Mouse (Mus musculus): ENCODE data around the gene Wfs1. TPM values are rescaled to one million over a fixed set of nuclear protein-coding genes. Genes with fewer than 3 reads are reported as not detected.

The Wfs1 gene
- polyA plus RNA-seq, 1 experiment from 2014 or later, result 18.4 TPM

GRCm38 (mm10) chr5:36990631-36991350 lies 1.8 kb upstream of the Wfs1 start:
- no peaks in the 10 kb centered on the region for H3K27me3 ChIP-seq (ENCODE audit: control insufficient read depth, insufficient read depth, low read length)
- no peaks in the 10 kb centered on the region for H3K36me3 ChIP-seq (ENCODE audit: control insufficient read depth, insufficient read depth)
- H3K4me1 ChIP-seq (ENCODE audit: control insufficient read depth, insufficient read depth, low read length), result peaks cover 4% of the 10 kb centered on the region
- no peak overlapping the region for H3K4me3 ChIP-seq (ENCODE audit: low read length)
- ATAC-seq (replicated peaks; ENCODE audit: extremely low read depth, insufficient read depth, low FRiP score), result no peak
- H3K9me3 ChIP-seq (replicated peaks; ENCODE audit: control insufficient read depth, low read length), result no peaks in the 10 kb centered on the region
- WGBS, result 75% methylated on average over 3 of the region's 3 CpGs
- no peak overlapping the region for H3K27ac ChIP-seq (ENCODE audit: low read length)
- no peak overlapping the region for H3K4me2 ChIP-seq (ENCODE audit: low read depth, low read length)
- H3K9ac ChIP-seq (ENCODE audit: low read length), result no peak overlapping the region

DNA sequence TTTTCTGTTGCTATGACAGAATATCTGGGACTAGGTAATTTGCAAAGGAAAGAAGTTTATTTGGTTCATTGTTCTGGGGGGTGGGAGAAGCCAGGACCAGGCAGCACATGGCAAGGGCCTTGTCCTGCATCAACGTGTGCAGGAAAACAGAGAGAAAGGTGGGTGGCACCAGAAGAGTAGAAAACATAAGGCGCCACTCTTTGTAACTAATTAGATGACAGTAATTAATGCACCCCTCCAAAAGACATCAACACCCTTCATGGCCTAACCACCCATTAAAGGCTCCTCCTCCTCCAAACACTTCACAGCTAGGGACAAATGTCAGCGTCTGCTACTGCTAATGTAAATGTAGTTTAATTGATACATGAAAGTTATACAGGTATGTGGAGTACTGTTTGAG lies 1.2 kb upstream of the Wfs1 start:
- H3K4me3 ChIP-seq (ENCODE audit: low read length), result no peak overlapping the region
- ATAC-seq (replicated peaks; ENCODE audit: extremely low read depth, insufficient read depth, low FRiP score), result no peak
- H3K9ac ChIP-seq (ENCODE audit: low read length), result no peak overlapping the region
- no peak overlapping the region for H3K27ac ChIP-seq (ENCODE audit: low read length)
- H3K27me3 ChIP-seq (ENCODE audit: control insufficient read depth, insufficient read depth, low read length), result no peaks in the 10 kb centered on the region
- H3K4me2 ChIP-seq (ENCODE audit: low read depth, low read length), result no peak overlapping the region
- H3K36me3 ChIP-seq (ENCODE audit: control insufficient read depth, insufficient read depth), result no peaks in the 10 kb centered on the region
- no peaks in the 10 kb centered on the region for H3K9me3 ChIP-seq (replicated peaks; ENCODE audit: control insufficient read depth, low read length)
- peaks cover 5% of the 10 kb centered on the region for H3K4me1 ChIP-seq (ENCODE audit: control insufficient read depth, insufficient read depth, low read length)
- WGBS, result 54% methylated on average over 3 of the region's 3 CpGs

DNA sequence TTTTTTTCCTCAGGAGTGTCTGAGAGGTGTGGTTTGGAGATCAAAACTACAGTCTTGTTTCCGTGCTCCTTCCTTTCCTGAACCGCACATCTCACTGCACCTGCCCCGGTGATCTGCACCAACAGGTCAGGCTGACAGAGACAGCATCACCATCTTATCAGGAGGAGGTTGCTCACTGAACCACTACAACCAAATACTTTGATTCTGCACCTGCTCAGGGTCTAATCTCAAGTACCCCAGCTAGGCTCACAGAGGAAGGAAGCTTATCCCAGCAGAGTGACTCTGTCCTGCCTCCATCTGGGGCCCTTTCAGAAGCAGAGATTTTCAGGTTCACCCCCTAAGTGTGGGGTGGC lies 596 bp upstream of the Wfs1 start:
- Histone ChIP-seq H3K4me1 (ENCODE audit: control insufficient read depth, insufficient read depth, low read length) (peaks cover 6% of the 10 kb centered on the region), H3K9ac (ENCODE audit: low read length) (no peak overlapping the region; the same call in 1 of the 2 replicates), H3K27me3 (ENCODE audit: control insufficient read depth, insufficient read depth, low read length) (no peaks in the 10 kb centered on the region), H3K4me2 (ENCODE audit: low read depth, low read length) (peak overlapping the region; percentile 84), H3K36me3 (ENCODE audit: control insufficient read depth, insufficient read depth) (no peaks in the 10 kb centered on the region), H3K9me3 (replicated peaks; ENCODE audit: control insufficient read depth, low read length) (no peaks in the 10 kb centered on the region), H3K27ac (ENCODE audit: low read length) (no peak overlapping the region), H3K4me3 (ENCODE audit: low read length) (peak overlapping the region; percentile 90; the same call in 1 of the 2 replicates)
- WGBS, result 9% methylated on average over 3 of the region's 3 CpGs
- no peak for ATAC-seq (replicated peaks; ENCODE audit: extremely low read depth, insufficient read depth, low FRiP score)

GRCm38 (mm10) chr5:36988124-36988780 lies 753 bp downstream of the Wfs1 start:
- peaks cover 6% of the 10 kb centered on the region for H3K4me1 ChIP-seq (ENCODE audit: control insufficient read depth, insufficient read depth, low read length)
- no peaks in the 10 kb centered on the region for H3K36me3 ChIP-seq (ENCODE audit: control insufficient read depth, insufficient read depth)
- 12% methylated on average over 24 of the region's 24 CpGs for WGBS
- peak overlapping the region; percentile 90 for H3K9ac ChIP-seq (ENCODE audit: low read length)
- peak overlapping the region; percentile 100 for H3K4me2 ChIP-seq (ENCODE audit: low read depth, low read length)
- no peaks in the 10 kb centered on the region for H3K9me3 ChIP-seq (replicated peaks; ENCODE audit: control insufficient read depth, low read length)
- ATAC-seq (replicated peaks; ENCODE audit: extremely low read depth, insufficient read depth, low FRiP score), result 0 out of 2 replicates have a peak, but pooled peaks have one; percentile 7
- peak overlapping the region; percentile 71 for H3K27ac ChIP-seq (ENCODE audit: low read length)
- no peaks in the 10 kb centered on the region for H3K27me3 ChIP-seq (ENCODE audit: control insufficient read depth, insufficient read depth, low read length)
- H3K4me3 ChIP-seq (ENCODE audit: low read length), result peak overlapping the region; percentile 90

DNA sequence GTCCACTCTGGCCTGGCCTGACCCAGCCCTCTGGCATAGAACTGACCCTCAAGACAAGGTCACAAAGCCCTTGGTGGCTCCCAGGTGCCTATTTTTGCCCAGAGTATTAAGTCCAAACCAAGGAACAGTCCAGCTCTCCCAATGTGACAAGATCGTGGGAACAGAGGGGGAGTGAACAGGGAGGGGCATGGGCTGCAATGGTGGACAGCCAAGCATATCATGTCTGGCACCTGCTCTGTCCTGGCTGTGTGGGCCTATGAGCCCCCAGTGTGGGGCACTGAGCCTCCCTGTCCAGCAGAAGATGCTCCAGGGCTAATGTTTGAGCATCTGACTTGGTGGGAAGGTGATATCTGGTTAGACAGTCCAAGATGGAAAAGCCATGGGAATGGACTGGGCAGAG lies 2.4 kb downstream of the Wfs1 start:
- Histone ChIP-seq H3K27ac (ENCODE audit: low read length) (no peak overlapping the region), H3K9me3 (replicated peaks; ENCODE audit: control insufficient read depth, low read length) (no peaks in the 10 kb centered on the region), H3K4me2 (ENCODE audit: low read depth, low read length) (no peak overlapping the region), H3K36me3 (ENCODE audit: control insufficient read depth, insufficient read depth) (no peaks in the 10 kb centered on the region), H3K4me3 (ENCODE audit: low read length) (no peak overlapping the region), H3K27me3 (ENCODE audit: control insufficient read depth, insufficient read depth, low read length) (no peaks in the 10 kb centered on the region), H3K4me1 (ENCODE audit: control insufficient read depth, insufficient read depth, low read length) (peaks cover 6% of the 10 kb centered on the region), H3K9ac (ENCODE audit: low read length) (no peak overlapping the region)
- no peak for ATAC-seq (replicated peaks; ENCODE audit: extremely low read depth, insufficient read depth, low FRiP score)
- WGBS, result 58% methylated on average over 1 of the region's 1 CpGs

GRCm38 (mm10) chr5:36982271-36982670 lies 6.7 kb downstream of the Wfs1 start:
- Histone ChIP-seq H3K4me3 (ENCODE audit: low read length) (no peak overlapping the region), H3K9ac (ENCODE audit: low read length) (no peak overlapping the region), H3K4me2 (ENCODE audit: low read depth, low read length) (no peak overlapping the region), H3K27ac (ENCODE audit: low read length) (no peak overlapping the region), H3K36me3 (ENCODE audit: control insufficient read depth, insufficient read depth) (no peaks in the 10 kb centered on the region), H3K9me3 (replicated peaks; ENCODE audit: control insufficient read depth, low read length) (no peaks in the 10 kb centered on the region), H3K27me3 (ENCODE audit: control insufficient read depth, insufficient read depth, low read length) (no peaks in the 10 kb centered on the region), H3K4me1 (ENCODE audit: control insufficient read depth, insufficient read depth, low read length) (0 out of 2 replicates have a peak, but pooled peaks cover 6% of the 10 kb centered on the region)
- ATAC-seq (replicated peaks; ENCODE audit: extremely low read depth, insufficient read depth, low FRiP score), result no peak
- 89% methylated on average over 4 of the region's 4 CpGs for WGBS

GRCm38 (mm10) chr5:36979631-36980030 lies 9.4 kb downstream of the Wfs1 start:
- H3K9ac ChIP-seq (ENCODE audit: low read length), result no peak overlapping the region
- H3K4me1 ChIP-seq (ENCODE audit: control insufficient read depth, insufficient read depth, low read length), result 0 out of 2 replicates have a peak, but pooled peaks cover 4% of the 10 kb centered on the region
- H3K36me3 ChIP-seq (ENCODE audit: control insufficient read depth, insufficient read depth), result no peaks in the 10 kb centered on the region
- H3K27ac ChIP-seq (ENCODE audit: low read length), result no peak overlapping the region
- no peak overlapping the region for H3K4me3 ChIP-seq (ENCODE audit: low read length)
- H3K4me2 ChIP-seq (ENCODE audit: low read depth, low read length), result no peak overlapping the region
- H3K9me3 ChIP-seq (replicated peaks; ENCODE audit: control insufficient read depth, low read length), result no peaks in the 10 kb centered on the region
- WGBS, result 58% methylated on average over 7 of the region's 7 CpGs
- no peaks in the 10 kb centered on the region for H3K27me3 ChIP-seq (ENCODE audit: control insufficient read depth, insufficient read depth, low read length)
- no peak for ATAC-seq (replicated peaks; ENCODE audit: extremely low read depth, insufficient read depth, low FRiP score)

GRCm38 (mm10) chr5:36979001-36979400 lies 10.0 kb downstream of the Wfs1 start:
- no peak overlapping the region for H3K4me2 ChIP-seq (ENCODE audit: low read depth, low read length)
- H3K27ac ChIP-seq (ENCODE audit: low read length), result no peak overlapping the region
- no peaks in the 10 kb centered on the region for H3K36me3 ChIP-seq (ENCODE audit: control insufficient read depth, insufficient read depth)
- H3K4me1 ChIP-seq (ENCODE audit: control insufficient read depth, insufficient read depth, low read length), result 0 out of 2 replicates have a peak, but pooled peaks cover 4% of the 10 kb centered on the region
- no peak overlapping the region for H3K9ac ChIP-seq (ENCODE audit: low read length)
- H3K27me3 ChIP-seq (ENCODE audit: control insufficient read depth, insufficient read depth, low read length), result no peaks in the 10 kb centered on the region
- WGBS, result 55% methylated on average over 8 of the region's 8 CpGs
- no peak overlapping the region for H3K4me3 ChIP-seq (ENCODE audit: low read length)
- no peak for ATAC-seq (replicated peaks; ENCODE audit: extremely low read depth, insufficient read depth, low FRiP score)
- no peaks in the 10 kb centered on the region for H3K9me3 ChIP-seq (replicated peaks; ENCODE audit: control insufficient read depth, low read length)

DNA sequence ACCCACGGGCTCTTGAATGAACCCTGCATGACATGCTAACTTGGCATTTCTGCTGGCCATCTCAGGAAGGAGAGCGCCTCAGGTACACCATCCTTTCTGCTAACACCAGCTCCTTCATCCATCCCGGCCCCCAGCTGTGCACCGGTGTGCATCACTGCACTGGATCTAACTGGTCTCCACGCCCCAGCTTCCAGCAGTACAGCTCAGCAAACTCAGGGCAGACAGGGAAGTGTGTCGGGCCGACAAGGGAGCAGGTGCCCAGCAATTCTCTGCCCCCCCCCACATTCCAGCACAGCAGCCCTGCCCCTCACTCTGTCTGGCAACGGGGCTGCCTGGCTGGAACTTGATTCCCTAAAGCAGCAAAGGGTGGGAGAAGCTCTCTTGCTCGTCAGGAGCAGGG lies 11.2 kb downstream of the Wfs1 start:
- no peaks in the 10 kb centered on the region for H3K27me3 ChIP-seq (ENCODE audit: control insufficient read depth, insufficient read depth, low read length)
- no peak overlapping the region for H3K4me3 ChIP-seq (ENCODE audit: low read length)
- no peaks in the 10 kb centered on the region for H3K36me3 ChIP-seq (ENCODE audit: control insufficient read depth, insufficient read depth)
- H3K4me1 ChIP-seq (ENCODE audit: control insufficient read depth, insufficient read depth, low read length), result 0 out of 2 replicates have a peak, but pooled peaks cover 4% of the 10 kb centered on the region
- WGBS, result 64% methylated on average over 9 of the region's 9 CpGs
- H3K9me3 ChIP-seq (replicated peaks; ENCODE audit: control insufficient read depth, low read length), result no peaks in the 10 kb centered on the region
- H3K4me2 ChIP-seq (ENCODE audit: low read depth, low read length), result no peak overlapping the region
- no peak overlapping the region for H3K27ac ChIP-seq (ENCODE audit: low read length)
- no peak for ATAC-seq (replicated peaks; ENCODE audit: extremely low read depth, insufficient read depth, low FRiP score)
- H3K9ac ChIP-seq (ENCODE audit: low read length), result no peak overlapping the region

Measured in heart, embryonic 16.5 days (tissue).